Mouse (Mus musculus): Measurements from ENCODE around the gene Fahd2a. TPM values are rescaled to one million over a fixed set of nuclear protein-coding genes. Genes with fewer than 3 reads are reported as not detected.

The Fahd2a gene
- total RNA-seq, 2 experiments from 2014 or later = 9.7 to 9.9 TPM

DNA sequence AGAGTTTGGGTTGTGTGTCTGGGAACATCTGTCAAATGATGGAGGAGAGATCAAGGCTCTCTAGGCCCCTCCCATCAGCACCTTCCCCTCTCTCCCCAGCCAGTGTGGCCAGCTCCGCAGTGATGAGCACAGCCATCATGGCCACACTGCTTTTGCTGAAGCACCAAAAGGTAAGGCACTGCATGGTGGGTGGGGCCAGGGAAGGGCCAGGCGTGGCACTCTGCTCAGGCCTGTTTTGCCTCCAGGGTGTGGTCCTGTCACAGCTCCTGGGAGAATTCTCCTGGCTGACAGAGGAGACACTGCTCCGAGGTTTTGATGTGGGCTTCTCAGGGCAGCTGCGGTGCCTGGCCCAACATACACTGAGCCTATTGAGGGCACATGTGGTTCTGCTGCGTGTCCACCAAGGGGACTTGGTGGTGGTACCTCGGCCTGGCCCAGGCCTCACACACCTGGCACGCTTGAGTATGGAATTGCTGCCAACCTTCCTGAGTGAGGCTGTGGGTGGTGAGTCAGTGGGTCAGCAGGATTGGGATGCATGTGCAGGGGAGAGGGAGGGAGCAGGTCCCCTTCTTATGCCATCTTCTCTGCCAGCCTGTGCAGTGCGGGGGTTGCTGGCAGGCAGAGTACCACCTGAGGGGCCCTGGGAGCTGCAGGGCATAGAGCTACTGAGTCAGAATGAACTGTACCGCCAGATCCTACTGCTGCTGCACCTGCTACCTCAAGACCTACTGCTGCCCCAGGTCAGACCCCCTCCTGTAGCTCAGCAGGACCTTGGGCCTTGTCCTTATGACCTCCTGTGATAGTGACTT is 10.7 kb downstream of the Fahd2a start:
- no peak for ATAC-seq (ENCODE audit: poor library complexity, severe bottlenecking)

DNA sequence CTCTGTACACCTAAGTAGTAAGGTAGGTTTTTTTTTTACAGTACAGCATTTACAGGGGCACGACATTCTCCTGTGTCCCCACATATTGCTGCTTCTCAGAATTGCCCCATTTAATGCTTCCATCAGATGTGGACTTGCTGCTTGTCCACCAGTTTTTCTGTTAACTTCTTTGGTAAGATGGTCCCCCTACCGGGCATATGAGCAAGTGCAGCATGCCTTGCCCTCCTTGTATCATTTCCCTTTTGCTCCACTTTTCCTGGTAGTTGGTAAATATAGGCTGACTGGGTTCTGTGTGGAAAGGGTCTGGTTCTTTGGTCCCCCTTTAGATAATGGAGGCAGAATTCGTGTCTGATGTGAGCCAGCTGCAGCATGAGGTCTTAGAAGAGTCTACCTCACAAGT is 14.1 kb downstream of the Fahd2a start:
- ATAC-seq (ENCODE audit: poor library complexity, severe bottlenecking) = peak; percentile 49; the same call in 1 of the 2 replicates

DNA sequence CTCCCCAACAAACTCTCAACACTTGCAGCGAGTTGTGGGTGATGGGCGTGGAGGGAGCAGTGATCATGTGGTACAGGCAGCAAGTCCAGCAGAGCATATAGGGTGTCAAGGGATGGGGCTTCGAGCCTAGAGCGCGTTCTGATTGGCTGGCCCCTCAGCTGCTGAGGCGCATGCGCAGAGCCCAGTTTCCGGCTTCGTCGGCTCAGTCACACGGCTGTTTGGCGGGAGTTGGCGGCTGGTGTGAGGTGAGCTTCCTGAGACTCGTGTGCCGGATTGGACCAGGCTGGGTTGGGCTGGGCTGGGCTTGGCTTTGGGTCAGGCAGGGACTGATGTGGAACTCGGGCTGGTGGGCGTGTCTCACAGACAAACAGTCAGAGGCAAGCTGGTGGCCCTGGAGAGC is 19.4 kb downstream of the Fahd2a start, which contains the start of gene Gpat2:
Gene Gpat2 (plus strand): TSS at position 223 of the 400 bp plus-strand sequence.
- no peak for ATAC-seq (ENCODE audit: poor library complexity, severe bottlenecking)

DNA sequence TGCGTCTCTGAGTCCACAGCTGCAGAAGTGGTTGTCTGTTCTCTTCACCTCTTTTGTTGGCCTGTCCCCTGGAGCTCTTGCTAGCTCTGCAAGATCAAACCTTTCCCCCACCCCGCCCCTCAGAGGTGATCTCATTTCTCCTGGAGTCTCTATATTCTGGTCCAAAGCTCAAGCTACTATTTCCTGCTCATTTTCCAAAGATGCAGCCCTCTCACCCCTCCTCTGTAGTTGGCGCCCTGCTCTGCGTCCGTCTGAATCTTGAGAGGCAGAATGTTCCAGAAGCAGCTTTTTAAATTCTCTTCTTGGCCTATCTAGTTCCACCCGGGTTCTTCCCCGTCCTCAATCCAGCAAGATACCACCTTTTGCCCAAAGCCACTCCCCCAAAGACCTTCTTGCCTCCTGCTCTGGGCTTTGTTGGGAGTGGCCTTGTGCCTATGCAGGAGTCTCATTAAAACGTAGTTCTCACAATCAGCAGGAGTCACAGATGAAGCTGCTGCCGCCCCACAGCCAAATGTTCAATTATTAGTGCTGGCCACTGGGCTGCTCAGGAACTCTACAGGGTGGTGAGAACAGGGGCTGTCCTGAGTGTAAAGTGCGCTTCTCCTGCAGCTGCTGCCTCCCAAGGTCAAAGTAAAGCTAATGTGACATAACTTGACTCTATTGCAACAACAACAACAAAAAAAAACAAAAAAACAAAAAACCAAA is 25.9 kb downstream of the Fahd2a start:
- ATAC-seq (ENCODE audit: poor library complexity, severe bottlenecking) = no peak

DNA sequence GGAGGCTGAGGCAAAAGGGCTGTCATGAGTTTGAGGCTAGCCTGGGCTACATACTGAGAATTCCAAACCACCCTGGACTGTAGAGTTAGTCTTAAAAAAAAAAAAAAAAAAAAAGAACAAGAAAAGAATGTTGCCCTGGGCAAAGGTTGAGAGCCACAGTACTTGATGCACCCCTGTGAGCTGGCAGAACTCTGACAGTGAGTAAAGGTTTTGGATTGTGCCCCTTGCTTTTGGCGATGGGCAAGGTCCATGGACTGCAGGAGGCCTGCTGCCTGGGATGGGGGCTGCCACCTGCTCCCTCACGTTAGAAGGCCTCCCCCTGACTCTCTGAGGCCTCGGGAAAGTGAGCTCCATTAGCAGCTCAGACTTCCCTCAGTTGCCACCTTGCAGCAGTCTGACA is 27.7 kb downstream of the Fahd2a start:
- ATAC-seq (ENCODE audit: poor library complexity, severe bottlenecking) = no peak

DNA sequence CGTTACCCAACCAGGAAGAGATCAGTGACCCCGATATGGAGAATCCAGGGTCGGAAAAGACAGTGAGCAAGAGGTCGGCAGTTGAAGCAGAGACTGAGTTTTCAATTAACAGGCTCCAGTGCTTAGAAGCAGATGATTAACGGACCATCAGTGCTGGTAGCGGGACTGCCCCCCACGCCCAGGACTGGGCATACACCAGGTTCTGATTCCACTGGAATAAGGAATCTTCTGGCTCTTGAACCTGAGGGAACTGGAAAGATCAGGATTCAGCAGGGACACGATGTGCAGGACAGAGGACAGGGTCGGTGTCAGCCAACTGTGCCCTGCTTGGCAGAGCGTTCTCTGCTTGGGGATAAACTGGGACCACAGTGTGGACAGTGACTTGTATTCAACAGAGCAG is 28.6 kb downstream of the Fahd2a start:
- no peak for ATAC-seq (ENCODE audit: poor library complexity, severe bottlenecking)

DNA sequence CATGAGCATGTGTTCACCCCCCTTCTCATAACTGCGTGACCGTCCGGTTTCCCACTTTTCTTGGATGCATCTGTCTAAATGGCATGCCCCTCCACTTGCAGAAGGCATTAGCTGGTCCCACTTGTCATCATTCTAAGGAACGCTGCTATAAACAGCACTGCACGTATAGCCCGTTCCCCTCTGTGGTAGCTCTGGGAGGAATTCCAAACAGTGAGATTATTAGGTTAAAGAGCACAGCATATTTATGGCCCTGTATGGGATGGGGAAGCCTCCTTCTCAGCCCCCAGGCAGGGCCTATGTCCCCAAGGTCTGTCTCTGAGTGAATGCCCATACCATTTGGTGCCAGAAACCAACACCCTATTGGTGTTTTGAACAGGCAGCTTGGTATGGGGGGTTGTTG is 33.2 kb downstream of the Fahd2a start:
- ATAC-seq (ENCODE audit: poor library complexity, severe bottlenecking) = no peak

DNA sequence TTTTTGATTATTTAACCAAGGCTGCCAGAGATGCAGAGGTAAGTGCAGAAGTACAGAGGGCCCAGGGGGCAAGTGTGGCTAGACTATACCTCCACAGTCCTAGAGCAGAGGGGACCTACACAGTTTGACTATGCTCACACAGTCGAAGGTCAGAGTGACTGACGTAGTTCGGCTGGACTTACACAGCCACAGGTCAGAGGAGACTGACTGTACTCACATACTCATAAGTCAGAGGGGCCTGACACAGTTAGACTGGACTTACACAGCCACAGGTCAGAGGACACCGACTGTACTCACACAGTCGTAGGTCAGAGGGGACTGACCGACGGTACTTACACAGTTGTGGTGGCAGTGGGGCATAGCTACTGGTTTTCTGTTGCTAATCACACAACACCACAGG is 45.6 kb downstream of the Fahd2a start:
- no peak for ATAC-seq (ENCODE audit: poor library complexity, severe bottlenecking)

DNA sequence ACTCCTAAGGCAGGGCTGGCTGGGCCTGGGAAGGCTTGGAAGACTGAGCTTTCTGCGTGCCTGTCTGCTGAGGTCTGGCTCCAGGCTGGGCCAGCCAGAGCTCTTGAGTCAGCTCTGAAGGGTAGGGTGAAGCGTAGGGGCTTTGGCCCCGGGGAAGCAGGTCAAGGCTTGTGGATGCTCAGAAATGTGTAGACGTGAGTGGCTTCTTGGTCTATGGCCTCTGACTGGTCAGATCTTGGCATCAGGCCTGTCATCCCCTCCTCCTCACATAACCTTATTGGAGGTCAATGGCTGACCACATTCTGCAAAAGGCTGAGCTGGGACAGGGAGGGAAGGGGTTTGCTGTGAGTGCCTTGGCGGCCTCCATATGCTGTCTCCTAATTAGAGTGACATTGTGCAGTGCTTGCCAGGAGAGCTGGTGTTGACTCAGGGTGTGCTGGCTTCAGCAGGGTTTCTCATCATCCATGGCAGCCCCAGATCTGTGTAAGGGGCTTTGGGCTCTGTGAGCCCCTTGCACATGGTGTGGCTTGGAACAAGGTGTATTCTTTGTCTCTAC is 49.7 kb downstream of the Fahd2a start:
- ATAC-seq (ENCODE audit: poor library complexity, severe bottlenecking) = no peak

DNA sequence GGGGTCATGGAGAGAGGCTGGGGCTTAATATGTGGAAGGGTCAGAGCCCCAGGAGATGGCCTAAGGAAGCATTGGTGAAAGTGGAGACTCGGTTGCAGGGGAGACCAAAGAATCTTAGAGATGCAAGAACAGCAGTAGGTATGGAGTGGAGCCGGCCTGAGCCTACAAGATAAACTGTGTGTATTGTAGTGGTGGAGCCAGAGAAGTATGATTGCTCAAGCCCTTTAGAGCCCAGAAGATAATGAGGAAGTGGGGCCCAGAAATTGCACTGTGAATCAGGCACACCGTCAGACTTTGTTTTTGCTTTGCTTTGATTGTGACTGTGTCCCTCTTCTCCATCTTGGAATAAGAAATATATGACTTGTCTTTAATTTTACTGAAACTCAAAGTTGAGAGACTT is 53.0 kb downstream of the Fahd2a start:
- 0 out of 2 replicates have a peak, but pooled peaks have one; percentile 59 for ATAC-seq (ENCODE audit: poor library complexity, severe bottlenecking)

DNA sequence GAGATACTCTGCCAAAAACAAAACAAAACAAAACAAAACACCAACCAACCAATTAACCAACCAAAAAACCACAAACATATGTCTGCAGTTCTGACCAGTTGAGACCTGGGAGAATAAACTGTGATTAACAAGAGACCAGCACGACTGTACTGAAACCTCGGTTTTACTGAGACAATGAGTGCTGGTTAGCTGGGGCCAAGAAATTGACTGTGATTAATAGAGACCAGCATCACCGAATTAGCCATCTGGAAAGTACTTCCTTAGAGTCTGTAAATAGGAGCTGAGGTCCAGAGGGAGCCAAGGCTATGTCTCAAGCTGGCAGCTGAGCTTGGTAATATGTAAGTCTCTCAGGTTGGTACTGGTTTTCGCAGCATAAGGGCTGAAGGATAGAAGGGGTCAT is 53.5 kb downstream of the Fahd2a start:
- no peak for ATAC-seq (ENCODE audit: poor library complexity, severe bottlenecking)

DNA sequence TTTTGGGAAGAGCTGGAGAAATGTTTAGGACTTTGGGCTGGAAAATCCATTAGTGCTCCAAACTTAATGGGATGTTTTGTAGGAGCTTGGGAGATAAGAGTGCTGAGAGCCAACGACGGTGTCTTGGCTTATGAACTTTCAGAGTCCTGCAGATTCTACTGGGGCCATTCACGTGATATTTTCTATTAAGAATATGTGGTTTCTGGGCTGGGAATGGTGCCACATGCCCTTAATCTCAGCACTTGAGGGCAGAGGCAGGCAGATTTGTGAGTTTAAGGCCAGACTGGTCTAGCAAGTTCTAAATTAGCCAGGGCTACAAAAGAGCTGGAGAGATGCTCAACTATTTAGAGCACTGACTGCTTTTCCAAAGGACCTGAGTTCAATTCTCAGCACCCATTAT is 54.0 kb downstream of the Fahd2a start:
- no peak for ATAC-seq (ENCODE audit: poor library complexity, severe bottlenecking)

DNA sequence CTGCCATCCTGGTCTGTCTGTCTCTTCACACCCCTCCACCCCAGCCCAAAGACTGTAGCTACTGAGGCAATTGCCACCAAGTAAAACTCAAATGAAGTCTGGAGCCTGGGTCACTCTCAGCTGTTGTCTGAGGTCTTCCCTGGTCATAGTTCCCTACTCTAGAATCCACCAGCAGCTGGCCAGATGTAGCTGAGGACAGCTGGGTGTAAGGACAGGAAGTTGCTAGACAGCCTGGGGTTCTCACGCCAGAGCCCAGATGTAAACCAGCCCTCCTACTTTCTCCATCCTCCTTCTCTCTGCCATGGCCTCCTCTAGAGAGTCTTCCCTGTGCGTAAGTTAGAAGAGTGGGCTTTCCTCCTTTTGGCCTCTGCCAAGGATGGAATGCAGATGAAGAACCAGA is 56.8 kb downstream of the Fahd2a start:
- ATAC-seq (ENCODE audit: poor library complexity, severe bottlenecking) = no peak

Other genes with a start within 250 kb of the Fahd2a start
- gene 1810024B03Rik, start 236.3 kb downstream of the Fahd2a start, total RNA-seq (2015) = 0.83 and 1.0 TPM in 2 replicates
- gene 1810024B03Rik, start 236.3 kb downstream of the Fahd2a start, total RNA-seq (2017) = 0.81 and 1.2 TPM in 2 replicates
- 51.3 and 54.3 TPM in 2 replicates for gene Snrnp200, start 236.2 kb downstream of the Fahd2a start, total RNA-seq (2015)
- gene Snrnp200, start 236.2 kb downstream of the Fahd2a start, total RNA-seq (2017) = 124 and 133 TPM in 2 replicates
- 24.4 and 38.1 TPM in 2 replicates for gene Ciao1, start 196.7 kb downstream of the Fahd2a start, total RNA-seq (2015)
- gene Ciao1, start 196.7 kb downstream of the Fahd2a start, total RNA-seq (2017) = 18.8 and 25.6 TPM in 2 replicates
- 23.9 and 24.6 TPM in 2 replicates for gene Tmem127, start 196.7 kb downstream of the Fahd2a start, total RNA-seq (2015)
- gene Tmem127, start 196.7 kb downstream of the Fahd2a start, total RNA-seq (2017) = 49.8 and 70.7 TPM in 2 replicates
- 38.5 and 42.0 TPM in 2 replicates for gene Stard7, start 174.3 kb downstream of the Fahd2a start, total RNA-seq (2015)
- 65.1 and 87.4 TPM in 2 replicates for gene Stard7, start 174.3 kb downstream of the Fahd2a start, total RNA-seq (2017)
- 8.6 and 10.9 TPM in 2 replicates for gene Dusp2, start 108.4 kb downstream of the Fahd2a start, total RNA-seq (2015)
- 10.1 and 10.9 TPM in 2 replicates for gene Dusp2, start 108.4 kb downstream of the Fahd2a start, total RNA-seq (2017)
- 0.18 TPM in 1 of 2 replicates, not detected in the other for gene Astl, start 105.9 kb downstream of the Fahd2a start, total RNA-seq (2015)
- 0.07 TPM in 1 of 2 replicates, not detected in the other for gene Astl, start 105.9 kb downstream of the Fahd2a start, total RNA-seq (2017)
- gene Adra2b, start 81.4 kb downstream of the Fahd2a start, total RNA-seq (2015) = not detected in 2 replicates
- not detected in 2 replicates for gene Adra2b, start 81.4 kb downstream of the Fahd2a start, total RNA-seq (2017)
- gene Gpat2, start 19.4 kb downstream of the Fahd2a start, total RNA-seq (2015) = not detected in 2 replicates
- not detected in 2 replicates for gene Gpat2, start 19.4 kb downstream of the Fahd2a start, total RNA-seq (2017)
- gene Kcnip3, start 77.5 kb upstream of the Fahd2a start, total RNA-seq (2015) = 3.5 and 3.6 TPM in 2 replicates
- 0.62 and 2.2 TPM in 2 replicates for gene Kcnip3, start 77.5 kb upstream of the Fahd2a start, total RNA-seq (2017)
- gene Prom2, start 96.9 kb upstream of the Fahd2a start, total RNA-seq (2015) = not detected in 2 replicates
- 0.12 TPM in 1 of 2 replicates, not detected in the other for gene Prom2, start 96.9 kb upstream of the Fahd2a start, total RNA-seq (2017)
- gene Zfp661, start 142.5 kb upstream of the Fahd2a start, total RNA-seq (2015) = 1.1 TPM in 2 replicates
- 1.1 and 2.1 TPM in 2 replicates for gene Zfp661, start 142.5 kb upstream of the Fahd2a start, total RNA-seq (2017)
- gene Mrps5, start 142.7 kb upstream of the Fahd2a start, total RNA-seq (2015) = 10.4 and 15.7 TPM in 2 replicates
- 34.3 and 42.3 TPM in 2 replicates for gene Mrps5, start 142.7 kb upstream of the Fahd2a start, total RNA-seq (2017)
- 0.11 TPM in 1 of 2 replicates, not detected in the other for gene Mal, start 212.1 kb upstream of the Fahd2a start, total RNA-seq (2015)
- not detected in 2 replicates for gene Mal, start 212.1 kb upstream of the Fahd2a start, total RNA-seq (2017)